Mouse (Mus musculus): ENCODE measurements around the gene Actr6. TPM values are rescaled to one million over a fixed set of nuclear protein-coding genes. Genes with fewer than 3 reads are reported as not detected.

The Actr6 gene
- total and polyA plus RNA-seq, 2 experiments from 2014 or later: 3.4 to 21.9 TPM

GRCm38 (mm10) chr10:89687455-89687854 is 44.6 kb downstream of the Actr6 start:
- Histone ChIP-seq H3K9ac (replicated peaks; ENCODE audit: low read depth, low read length) (no peak overlapping the region), H3K9me3 (replicated peaks; ENCODE audit: control insufficient read depth, low read length) (no peaks in the 10 kb centered on the region), H3K4me2 (ENCODE audit: low read depth, low read length) (no peak overlapping the region), H3K27ac (ENCODE audit: low read depth) (no peak overlapping the region), H3K4me3 (ENCODE audit: low read depth, low read length) (no peak overlapping the region), H3K4me1 (ENCODE audit: control insufficient read depth, insufficient read depth) (peaks cover 6% of the 10 kb centered on the region; the same call in 1 of the 2 replicates), H3K36me3 (replicated peaks; ENCODE audit: control insufficient read depth, insufficient read depth, low read length) (no peaks in the 10 kb centered on the region), H3K27me3 (ENCODE audit: control insufficient read depth, insufficient read depth, low read length) (no peaks in the 10 kb centered on the region)
- DNase-seq (ENCODE audit: low spot score) (no peak), ATAC-seq (ENCODE audit: insufficient read depth, low read depth) (no peak)
- TF ChIP-seq CTCF (IDR thresholded peaks at IDR 0.05; ENCODE audit: low read depth) (no peak), EP300 (IDR thresholded peaks at IDR 0.05; ENCODE audit: low read depth) (no peak)
- WGBS: 68% methylated on average over 2 of the region's 2 CpGs

- ATAC-seq (ENCODE audit: insufficient read depth, low read depth): peak; percentile 99
- Histone ChIP-seq H3K36me3 (replicated peaks; ENCODE audit: control insufficient read depth, insufficient read depth, low read length) (no peaks in the 10 kb centered on the region), H3K4me1 (ENCODE audit: control insufficient read depth, insufficient read depth) (peaks cover 6% of the 10 kb centered on the region; the same call in 1 of the 2 replicates), H3K4me2 (ENCODE audit: low read depth, low read length) (peak within 1 kb of the TSS; percentile 74), H3K9ac (replicated peaks; ENCODE audit: low read depth, low read length) (peak within 1 kb of the TSS; percentile 79), H3K27me3 (ENCODE audit: control insufficient read depth, insufficient read depth, low read length) (no peaks in the 10 kb centered on the region), H3K9me3 (replicated peaks; ENCODE audit: control insufficient read depth, low read length) (no peaks in the 10 kb centered on the region), H3K4me3 (ENCODE audit: low read depth, low read length) (peak within 1 kb of the TSS; percentile 77), H3K27ac (ENCODE audit: low read depth) (peak within 1 kb of the TSS; percentile 11)
- TF ChIP-seq CTCF (IDR thresholded peaks at IDR 0.05; ENCODE audit: low read depth): no peak
- TF ChIP-seq EP300 (IDR thresholded peaks at IDR 0.05; ENCODE audit: low read depth): no peak
- 4% methylated on average over 31 of the region's 31 CpGs for WGBS
- peak; percentile 90 for DNase-seq (ENCODE audit: low spot score)
Observed at GRCm38 (mm10) chr10:89686139-89686808, 45.8 kb downstream of the Actr6 start, which contains the start of gene Scyl2. Gene Scyl2, minus strand, starts transcription at chr10:89686285.

DNA sequence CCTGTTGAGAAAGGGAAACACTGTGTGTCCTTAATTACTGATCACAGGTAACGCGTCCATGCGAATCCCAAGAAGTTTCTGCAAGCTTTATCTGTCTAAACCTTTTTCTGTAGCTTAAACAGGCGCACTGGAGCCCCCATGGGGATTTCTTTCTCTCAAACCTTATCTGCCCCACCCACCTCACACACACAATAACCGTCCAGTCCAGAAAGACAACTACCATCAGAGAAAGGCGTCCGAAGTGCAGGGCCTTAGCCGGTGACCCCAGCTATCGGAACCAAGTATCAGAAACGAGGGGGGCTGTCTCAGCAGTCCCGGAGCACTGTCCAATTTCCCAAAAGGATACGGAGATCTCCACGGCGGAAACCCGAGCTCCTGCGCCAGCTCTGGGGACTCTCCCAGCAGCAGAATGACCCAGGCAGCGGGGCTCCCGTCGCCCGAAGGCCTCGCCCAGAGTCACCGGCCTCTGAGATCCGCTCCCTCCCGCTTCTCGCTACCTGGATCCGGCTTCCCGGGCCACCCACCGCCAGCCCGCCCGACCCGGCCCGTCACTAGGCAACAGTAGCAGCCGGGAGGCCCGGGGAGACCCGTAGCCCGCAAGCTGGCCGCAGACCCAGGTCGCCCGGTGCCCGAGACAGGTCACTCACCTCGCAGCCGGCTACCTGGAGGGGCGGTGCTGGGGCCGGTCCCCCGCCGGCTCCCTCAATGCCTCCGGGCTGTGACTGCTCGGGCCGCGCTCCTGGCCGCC is 46.5 kb downstream of the Actr6 start:
- Histone ChIP-seq H3K9ac (replicated peaks; ENCODE audit: low read depth, low read length) (peak overlapping the region; percentile 79), H3K4me1 (ENCODE audit: control insufficient read depth, insufficient read depth) (peaks cover 6% of the 10 kb centered on the region; the same call in 1 of the 2 replicates), H3K27me3 (ENCODE audit: control insufficient read depth, insufficient read depth, low read length) (no peaks in the 10 kb centered on the region), H3K36me3 (replicated peaks; ENCODE audit: control insufficient read depth, insufficient read depth, low read length) (no peaks in the 10 kb centered on the region), H3K4me3 (ENCODE audit: low read depth, low read length) (peak overlapping the region; percentile 77), H3K9me3 (replicated peaks; ENCODE audit: control insufficient read depth, low read length) (no peaks in the 10 kb centered on the region), H3K4me2 (ENCODE audit: low read depth, low read length) (peak overlapping the region; percentile 74), H3K27ac (ENCODE audit: low read depth) (peak overlapping the region; percentile 11)
- no peak for TF ChIP-seq CTCF (IDR thresholded peaks at IDR 0.05; ENCODE audit: low read depth)
- no peak for TF ChIP-seq EP300 (IDR thresholded peaks at IDR 0.05; ENCODE audit: low read depth)
- ATAC-seq (ENCODE audit: insufficient read depth, low read depth) (peak; percentile 54), DNase-seq (ENCODE audit: low spot score) (peak; percentile 11)
- 2% methylated on average over 39 of the region's 51 CpGs for WGBS

GRCm38 (mm10) chr10:89682961-89683360 is 49.1 kb downstream of the Actr6 start:
- 81% methylated on average over 10 of the region's 10 CpGs for WGBS
- Histone ChIP-seq H3K4me3 (ENCODE audit: low read depth, low read length) (no peak overlapping the region), H3K9ac (replicated peaks; ENCODE audit: low read depth, low read length) (no peak overlapping the region), H3K4me2 (ENCODE audit: low read depth, low read length) (no peak overlapping the region), H3K27ac (ENCODE audit: low read depth) (no peak overlapping the region), H3K4me1 (ENCODE audit: control insufficient read depth, insufficient read depth) (peaks cover 6% of the 10 kb centered on the region; the same call in 1 of the 2 replicates), H3K9me3 (replicated peaks; ENCODE audit: control insufficient read depth, low read length) (no peaks in the 10 kb centered on the region), H3K36me3 (replicated peaks; ENCODE audit: control insufficient read depth, insufficient read depth, low read length) (no peaks in the 10 kb centered on the region), H3K27me3 (ENCODE audit: control insufficient read depth, insufficient read depth, low read length) (no peaks in the 10 kb centered on the region)
- TF ChIP-seq EP300 (IDR thresholded peaks at IDR 0.05; ENCODE audit: low read depth) (no peak), CTCF (IDR thresholded peaks at IDR 0.05; ENCODE audit: low read depth) (no peak)
- ATAC-seq (ENCODE audit: insufficient read depth, low read depth): no peak
- DNase-seq (ENCODE audit: low spot score): no peak

- DNase-seq (ENCODE audit: low spot score) (no peak), ATAC-seq (ENCODE audit: insufficient read depth, low read depth) (no peak)
- TF ChIP-seq EP300 (IDR thresholded peaks at IDR 0.05; ENCODE audit: low read depth) (no peak), CTCF (IDR thresholded peaks at IDR 0.05; ENCODE audit: low read depth) (no peak)
- H3K4me3 ChIP-seq (ENCODE audit: low read depth, low read length): no peak overlapping the region
- no peaks in the 10 kb centered on the region for H3K27me3 ChIP-seq (ENCODE audit: control insufficient read depth, insufficient read depth, low read length)
- no peak overlapping the region for H3K4me2 ChIP-seq (ENCODE audit: low read depth, low read length)
- no peak overlapping the region for H3K27ac ChIP-seq (ENCODE audit: low read depth)
- 29% methylated on average over 1 of the region's 1 CpGs for WGBS
- H3K9ac ChIP-seq (replicated peaks; ENCODE audit: low read depth, low read length): no peak overlapping the region
- no peaks in the 10 kb centered on the region for H3K9me3 ChIP-seq (replicated peaks; ENCODE audit: control insufficient read depth, low read length)
- H3K36me3 ChIP-seq (replicated peaks; ENCODE audit: control insufficient read depth, insufficient read depth, low read length): peaks cover 4% of the 10 kb centered on the region; the same call in 1 of the 2 replicates
- peaks cover 6% of the 10 kb centered on the region; the same call in 1 of the 2 replicates for H3K4me1 ChIP-seq (ENCODE audit: control insufficient read depth, insufficient read depth)
Observed at GRCm38 (mm10) chr10:89682157-89682556, 49.9 kb downstream of the Actr6 start.

Measured in heart, postnatal 0 days (tissue).